Mouse (Mus musculus): ENCODE results near the gene Pea15a.

DNA sequence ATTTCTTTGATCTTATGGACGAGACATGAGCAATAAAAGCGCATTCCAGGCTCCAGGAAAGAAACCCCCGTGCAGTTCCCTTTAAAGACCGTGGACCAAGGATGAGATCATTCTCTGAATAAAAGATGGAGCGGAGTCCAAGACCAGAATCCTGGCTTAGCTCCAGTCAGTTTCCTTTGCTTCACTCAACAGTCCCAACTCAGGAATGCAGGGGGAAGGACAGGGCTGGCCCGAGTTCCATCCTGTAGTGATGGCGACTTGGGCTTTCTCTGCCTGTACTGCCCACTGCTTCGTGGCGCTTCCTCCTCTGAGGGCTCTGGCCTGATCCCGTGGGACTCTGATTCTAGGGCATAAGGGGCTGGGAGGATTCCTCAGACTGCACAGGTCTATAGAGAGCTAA, 13.8 kb upstream of the Pea15a start:
- TF ChIP-seq EP300 (IDR thresholded peaks at IDR 0.05; ENCODE audit: low read depth): no peak
- no peak for TF ChIP-seq CTCF (IDR thresholded peaks at IDR 0.05; ENCODE audit: low read depth)

Measured in liver, postnatal 0 days (tissue).